Mouse (Mus musculus) forebrain, embryonic 16.5 days (tissue): ENCODE results near the gene Krt12. TPM values are rescaled to one million over a fixed set of nuclear protein-coding genes. Genes with fewer than 3 reads are reported as not detected.

Experiments used
- ATAC-seq: fragments of 200-750 bp; cut with Nextera tagmentation; 2 replicates; pipeline ENCODE4 v1.8.0; 2017; ENCODE audit warnings: mild to moderate bottlenecking, moderate library complexity
- H3K27ac ChIP-seq: fragments of 300-500 bp; sonication (generic); 2 replicates; pipeline ENCODE4 v1.5.1; 2014; ENCODE audit warnings: low read length, control low read depth
- H3K27me3 ChIP-seq: fragments of 300-500 bp; sonication (generic); replicated peaks from 2 replicates; pipeline ENCODE4 v1.6.1; 2014; ENCODE audit warnings: low read length; ENCODE audit not compliant: control insufficient read depth, insufficient read depth
- H3K36me3 ChIP-seq: fragments of 300-500 bp; sonication (generic); 2 replicates; pipeline ENCODE4 v1.6.1; 2014; ENCODE audit not compliant: control insufficient read depth, insufficient read depth
- H3K4me1 ChIP-seq: fragments of 300-500 bp; sonication (generic); replicated peaks from 2 replicates; pipeline ENCODE4 v1.6.1; 2014; ENCODE audit warnings: low read length; ENCODE audit not compliant: control insufficient read depth, insufficient read depth
- H3K4me2 ChIP-seq: fragments of 300-500 bp; sonication (generic); 2 replicates; pipeline ENCODE4 v1.6.1; 2014; ENCODE audit warnings: mild to moderate bottlenecking, low read length, control low read depth
- H3K4me3 ChIP-seq: fragments of 300-500 bp; sonication (generic); replicated peaks from 2 replicates; pipeline ENCODE4 v1.5.1; 2014; ENCODE audit warnings: mild to moderate bottlenecking, low read length, control low read depth
- H3K9ac ChIP-seq: fragments of 300-500 bp; sonication (generic); replicated peaks from 2 replicates; pipeline ENCODE4 v1.6.1; 2014; ENCODE audit warnings: low read depth, low read length, control low read depth
- H3K9me3 ChIP-seq: fragments of 300-500 bp; sonication (generic); 2 replicates; pipeline ENCODE4 v1.6.1; 2016; ENCODE audit warnings: low read length; ENCODE audit not compliant: control insufficient read depth
- WGBS: fragments of 180-500 bp; shearing (Covaris S2); extraction: QIAGEN DNeasy Blood & Tissue Kit; methylation state at CpG from one replicate; pipeline ENCODE4 v1.1.7; 2014; 5-methylcytosine and 5-hydroxymethylcytosine counted together
- polyA plus RNA-seq: library from polyadenylated mRNA; unstranded; fragments of >200 nt; fragmentation: Nextera tagmentation; extraction: Ambion mirVana; gene quantifications from 2 replicates; pipeline ENCODE4 v1.2.1, GENCODE M21; 2015

Gene Krt12
- polyA plus RNA-seq, 1 experiment from 2014 or later = 0.18 TPM

- H3K9me3 ChIP-seq = no peaks in the 10 kb centered on the region
- no peak within 1 kb of the TSS for H3K4me2 ChIP-seq
- H3K4me3 ChIP-seq = no peak within 1 kb of the TSS
- no peak within 1 kb of the TSS for H3K27ac ChIP-seq
- no peak for ATAC-seq
- no peaks in the 10 kb centered on the region for H3K27me3 ChIP-seq
- 0 out of 2 replicates have a peak, but pooled peaks cover 6% of the 10 kb centered on the region for H3K4me1 ChIP-seq
- no peak within 1 kb of the TSS for H3K9ac ChIP-seq
- 93% methylated on average over 4 of the region's 4 CpGs for WGBS
- H3K36me3 ChIP-seq = no peaks in the 10 kb centered on the region
These were observed 32.8 kb downstream of the Krt12 start, which contains the start of gene Krt10 for GRCm38 (mm10) chr11:99389264-99389663. TSS of gene Krt10 (minus strand) at chr11:99389364.

GRCm38 (mm10) chr11:99388661-99389060 lies 33.4 kb downstream of the Krt12 start:
- H3K9me3 ChIP-seq = no peaks in the 10 kb centered on the region
- ATAC-seq = no peak
- 0 out of 2 replicates have a peak, but pooled peaks cover 6% of the 10 kb centered on the region for H3K4me1 ChIP-seq
- no peak overlapping the region for H3K4me3 ChIP-seq
- H3K4me2 ChIP-seq = no peak overlapping the region
- no peaks in the 10 kb centered on the region for H3K27me3 ChIP-seq
- 94% methylated on average over 18 of the region's 18 CpGs for WGBS
- no peaks in the 10 kb centered on the region for H3K36me3 ChIP-seq
- H3K9ac ChIP-seq = no peak overlapping the region
- no peak overlapping the region for H3K27ac ChIP-seq

DNA sequence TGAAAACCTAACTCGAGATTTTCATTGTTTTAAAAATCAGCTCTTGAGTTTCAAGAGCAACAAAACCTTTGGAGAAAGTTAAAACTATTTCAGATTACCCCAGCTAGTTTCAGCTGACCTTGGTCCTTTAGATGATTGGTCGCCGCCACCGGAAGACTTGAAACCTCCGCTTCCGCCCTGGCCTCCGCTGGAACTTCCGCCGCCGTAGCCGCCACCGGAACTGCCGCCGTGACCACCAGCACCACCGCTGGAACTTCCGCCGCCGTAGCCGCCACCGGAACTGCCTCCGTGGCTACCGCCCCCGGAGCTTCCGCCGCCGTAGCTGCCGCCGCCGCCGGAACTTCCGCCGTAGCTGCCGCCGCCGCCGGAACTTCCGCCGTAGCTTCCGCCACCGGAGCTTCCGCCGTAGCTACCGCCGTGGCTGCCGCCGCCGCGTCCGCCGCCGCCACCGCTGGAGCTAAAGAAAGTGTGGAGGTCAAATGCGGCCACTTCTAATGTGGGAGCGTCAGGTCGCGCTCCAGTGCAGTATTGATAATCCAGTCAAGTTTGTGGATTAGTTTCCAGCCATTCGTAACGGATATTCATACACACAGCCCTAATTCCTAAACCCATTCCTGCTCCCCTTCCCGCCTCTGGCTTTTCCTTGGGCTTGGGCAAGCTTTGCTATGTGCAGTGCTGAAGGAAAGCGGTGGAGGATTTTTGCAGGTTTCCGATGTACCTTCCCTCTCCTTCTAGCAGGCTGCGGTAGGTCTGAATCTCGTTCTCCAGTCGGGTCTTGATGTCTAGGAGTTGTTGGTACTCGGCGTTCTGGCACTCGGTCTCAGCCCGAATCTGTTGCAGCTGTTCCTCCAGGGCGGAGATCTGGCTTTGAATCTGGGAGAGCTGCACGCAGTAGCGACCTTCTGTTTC lies 36.0 kb downstream of the Krt12 start:
- under 1% methylated on average over 71 of the region's 71 CpGs for WGBS
- peak; percentile 92 for ATAC-seq

GRCm38 (mm10) chr11:99379568-99379967 lies 42.5 kb downstream of the Krt12 start:
- Histone ChIP-seq H3K4me2 (no peak overlapping the region), H3K9ac (no peak overlapping the region), H3K9me3 (no peaks in the 10 kb centered on the region), H3K27ac (no peak overlapping the region), H3K4me1 (no peaks in the 10 kb centered on the region), H3K36me3 (no peaks in the 10 kb centered on the region), H3K27me3 (no peaks in the 10 kb centered on the region), H3K4me3 (no peak overlapping the region)
- 8% methylated on average over 5 of the region's 5 CpGs for WGBS
- no peak for ATAC-seq

More for the DNA sequence above, 36.0 kb downstream of the Krt12 start:
- no peaks in the 10 kb centered on the region for H3K9me3 ChIP-seq
- H3K27ac ChIP-seq = peak overlapping the region; percentile 93
- 0 out of 2 replicates have a peak, but pooled peaks cover 6% of the 10 kb centered on the region for H3K4me1 ChIP-seq
- peak overlapping the region; percentile 71 for H3K9ac ChIP-seq
- H3K36me3 ChIP-seq = no peaks in the 10 kb centered on the region
- no peaks in the 10 kb centered on the region for H3K27me3 ChIP-seq
- peak overlapping the region; percentile 59 for H3K4me2 ChIP-seq
- H3K4me3 ChIP-seq = peak overlapping the region; percentile 64

GRCm38 (mm10) chr11:99374803-99375202 lies 47.3 kb downstream of the Krt12 start, which contains the start of gene Krt28:
TSS of gene Krt28 (minus strand) at chr11:99374903.
- H3K27ac ChIP-seq = no peak within 1 kb of the TSS
- no peaks in the 10 kb centered on the region for H3K27me3 ChIP-seq
- no peaks in the 10 kb centered on the region for H3K4me1 ChIP-seq
- no peak within 1 kb of the TSS for H3K9ac ChIP-seq
- 81% methylated on average over 13 of the region's 13 CpGs for WGBS
- no peaks in the 10 kb centered on the region for H3K9me3 ChIP-seq
- H3K36me3 ChIP-seq = no peaks in the 10 kb centered on the region
- H3K4me2 ChIP-seq = no peak within 1 kb of the TSS
- ATAC-seq = no peak
- H3K4me3 ChIP-seq = no peak within 1 kb of the TSS

DNA sequence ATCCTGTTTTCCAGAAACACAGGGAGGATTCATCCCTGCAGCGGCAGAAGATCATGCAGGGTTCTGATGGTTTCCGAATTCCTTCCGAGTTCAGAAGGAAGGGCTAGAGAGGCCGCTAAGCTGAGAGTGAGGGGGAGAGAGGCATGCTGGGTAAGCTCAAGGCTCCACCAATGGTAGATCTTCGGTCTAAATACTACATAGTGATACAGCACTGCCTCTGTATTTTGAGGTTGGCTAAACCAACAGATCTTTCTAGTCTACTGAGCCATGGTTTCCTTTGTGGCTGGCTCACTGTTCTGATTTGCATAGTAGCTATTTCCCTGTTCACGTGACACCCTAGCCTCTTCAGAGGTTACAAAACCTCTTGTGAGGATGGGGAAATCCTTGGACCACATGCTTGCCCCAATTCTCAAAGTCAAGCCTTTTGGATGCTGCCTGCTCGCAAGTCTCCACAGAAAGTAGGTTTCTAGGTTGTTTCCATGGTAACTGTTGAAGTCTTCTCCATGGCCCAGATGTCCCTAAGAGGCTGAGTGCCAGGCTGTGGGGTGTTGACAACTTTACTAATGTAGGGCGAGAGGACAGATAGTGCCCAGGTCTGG lies 52.1 kb downstream of the Krt12 start:
- Histone ChIP-seq H3K27ac (no peak overlapping the region), H3K9me3 (no peaks in the 10 kb centered on the region), H3K9ac (no peak overlapping the region), H3K4me3 (no peak overlapping the region), H3K27me3 (no peaks in the 10 kb centered on the region), H3K4me1 (no peaks in the 10 kb centered on the region), H3K4me2 (no peak overlapping the region), H3K36me3 (no peaks in the 10 kb centered on the region)
- WGBS = 80% methylated on average over 8 of the region's 8 CpGs
- no peak for ATAC-seq

- H3K27ac ChIP-seq = no peak overlapping the region
- H3K27me3 ChIP-seq = no peaks in the 10 kb centered on the region
- no peaks in the 10 kb centered on the region for H3K4me1 ChIP-seq
- no peak overlapping the region for H3K4me3 ChIP-seq
- ATAC-seq = no peak
- no peaks in the 10 kb centered on the region for H3K9me3 ChIP-seq
- no peak overlapping the region for H3K9ac ChIP-seq
- 8% methylated on average over 3 of the region's 3 CpGs for WGBS
- H3K4me2 ChIP-seq = no peak overlapping the region
- no peaks in the 10 kb centered on the region for H3K36me3 ChIP-seq
These were observed 52.8 kb downstream of the Krt12 start for GRCm38 (mm10) chr11:99369229-99369628.

- H3K4me1 ChIP-seq = no peaks in the 10 kb centered on the region
- ATAC-seq = no peak
- no peak overlapping the region for H3K4me3 ChIP-seq
- H3K9ac ChIP-seq = no peak overlapping the region
- H3K27me3 ChIP-seq = no peaks in the 10 kb centered on the region
- no peaks in the 10 kb centered on the region for H3K9me3 ChIP-seq
- H3K36me3 ChIP-seq = no peaks in the 10 kb centered on the region
- WGBS = 48% methylated on average over 10 of the region's 10 CpGs
- no peak overlapping the region for H3K27ac ChIP-seq
- H3K4me2 ChIP-seq = no peak overlapping the region
These were observed 55.3 kb downstream of the Krt12 start for GRCm38 (mm10) chr11:99366791-99367190.
